ENCODE assay signal across 8 mouse cellular contexts in the genomic region with DNA sequence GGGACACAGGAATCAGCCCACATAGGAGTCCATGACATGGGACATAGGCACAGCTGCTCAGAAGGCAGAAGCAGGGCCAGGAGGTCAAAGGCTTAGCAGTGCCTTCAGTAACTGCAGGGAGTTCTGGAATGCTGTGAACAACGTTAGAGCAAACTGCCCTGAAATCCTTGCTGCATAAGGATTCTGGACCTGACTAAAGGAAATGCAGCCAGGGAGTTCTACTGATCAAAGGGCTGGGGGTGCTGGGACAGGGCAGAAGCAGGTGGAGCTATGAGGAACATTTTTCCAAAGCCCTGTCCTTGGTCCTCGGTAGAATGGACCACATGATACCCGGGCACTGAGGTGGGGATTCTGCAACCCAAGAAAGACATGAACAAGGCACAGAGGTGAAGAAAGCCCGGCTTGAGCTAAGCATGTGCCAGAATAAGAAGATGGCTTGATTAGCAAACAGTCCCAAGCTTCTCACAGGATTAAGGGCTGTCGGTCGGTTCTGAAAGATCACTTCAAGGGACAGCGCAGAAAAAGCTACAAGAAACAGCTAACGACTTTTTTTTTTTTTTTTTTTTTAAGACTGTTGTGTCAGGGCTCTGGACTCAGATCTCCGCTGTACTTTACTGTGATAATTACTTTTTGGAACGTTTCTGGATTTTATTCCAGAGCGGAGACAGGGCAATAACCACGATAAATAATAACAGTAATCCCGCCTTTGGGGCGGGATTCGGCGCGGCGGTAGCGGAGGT. TPM values are rescaled to one million over a fixed set of nuclear protein-coding genes. Genes with fewer than 3 reads are reported as not detected.
DNase-seq lines count a peak whose midpoint lies in the region; ATAC-seq and TF ChIP-seq lines count a peak whose summit lies in the region.

No protein-coding gene starts in this region.

- under 1% methylated on average over 19 of the region's 19 CpGs for WGBS in lung, postnatal 0 days
- 1% methylated on average over 19 of the region's 19 CpGs for WGBS in embryonic facial prominence, embryonic 13.5 days
- under 1% methylated on average over 19 of the region's 19 CpGs for WGBS in intestine, postnatal 0 days

- no peak for TF ChIP-seq EP300 in lung, postnatal 0 days (IDR thresholded peaks at IDR 0.05)

- H3K9me3 ChIP-seq in lung, postnatal 0 days (ENCODE audit: low read length) = no peaks in the 10 kb centered on the region
- H3K9me3 ChIP-seq in embryonic facial prominence, embryonic 13.5 days = no peaks in the 10 kb centered on the region
- no peaks in the 10 kb centered on the region for H3K9me3 ChIP-seq in intestine, postnatal 0 days (ENCODE audit: control insufficient read depth)

- ATAC-seq in lung, postnatal 0 days = no peak
- ATAC-seq in embryonic facial prominence, embryonic 13.5 days (ENCODE audit: insufficient number of reproducible peaks, insufficient read depth, low FRiP score, low TSS enrichment, low read depth) = no peak
- no peak for ATAC-seq in intestine, postnatal 0 days
- ATAC-seq in megakaryocyte progenitor cell, adult 5-6 weeks (replicated peaks; ENCODE audit: poor library complexity) = 0 out of 2 replicates have a peak, but pooled peaks have one; percentile 4

- H3K9ac ChIP-seq in lung, postnatal 0 days (replicated peaks; ENCODE audit: low read depth) = peak overlapping the region; percentile 76; the same call in 1 of the 2 replicates
- peak overlapping the region; percentile 79 for H3K9ac ChIP-seq in embryonic facial prominence, embryonic 13.5 days
- H3K9ac ChIP-seq in intestine, postnatal 0 days (ENCODE audit: low read depth, low read length) = peak overlapping the region; percentile 62

- no peaks in the 10 kb centered on the region for H3K36me3 ChIP-seq in lung, postnatal 0 days (ENCODE audit: insufficient read depth, low read length)
- no peaks in the 10 kb centered on the region for H3K36me3 ChIP-seq in embryonic facial prominence, embryonic 13.5 days
- H3K36me3 ChIP-seq in intestine, postnatal 0 days (ENCODE audit: control insufficient read depth, insufficient read depth) = no peaks in the 10 kb centered on the region; the same call in 1 of the 2 replicates

- H3K4me1 ChIP-seq in lung, postnatal 0 days (ENCODE audit: insufficient read depth, low read depth, low read length) = peaks cover 3% of the 10 kb centered on the region; the same call in 1 of the 2 replicates
- H3K4me1 ChIP-seq in embryonic facial prominence, embryonic 13.5 days = peaks cover 5% of the 10 kb centered on the region
- H3K4me1 ChIP-seq in intestine, postnatal 0 days (replicated peaks; ENCODE audit: control insufficient read depth, insufficient read depth, low read length) = no peaks in the 10 kb centered on the region

- H3K4me3 ChIP-seq in lung, postnatal 0 days (ENCODE audit: low read depth, low read length) = peak overlapping the region; percentile 64
- H3K4me3 ChIP-seq in embryonic facial prominence, embryonic 13.5 days = peak overlapping the region; percentile 64
- H3K4me3 ChIP-seq in intestine, postnatal 0 days (ENCODE audit: low read depth, low read length) = peak overlapping the region; percentile 53

- peak overlapping the region; percentile 88 for H3K4me2 ChIP-seq in lung, postnatal 0 days (replicated peaks; ENCODE audit: low read depth, low read length)
- H3K4me2 ChIP-seq in embryonic facial prominence, embryonic 13.5 days = peak overlapping the region; percentile 82
- H3K4me2 ChIP-seq in intestine, postnatal 0 days (replicated peaks; ENCODE audit: low read depth) = peak overlapping the region; percentile 83

- peak overlapping the region; percentile 84; the same call in 1 of the 2 replicates for H3K27ac ChIP-seq in lung, postnatal 0 days (ENCODE audit: low read length)
- peak overlapping the region; percentile 72; the same call in 1 of the 2 replicates for H3K27ac ChIP-seq in embryonic facial prominence, embryonic 13.5 days
- peak overlapping the region; percentile 97 for H3K27ac ChIP-seq in intestine, postnatal 0 days (ENCODE audit: low read depth, low read length)

- no peaks in the 10 kb centered on the region for H3K27me3 ChIP-seq in lung, postnatal 0 days (replicated peaks; ENCODE audit: insufficient read depth, low read length)
- H3K27me3 ChIP-seq in embryonic facial prominence, embryonic 13.5 days = no peaks in the 10 kb centered on the region
- H3K27me3 ChIP-seq in intestine, postnatal 0 days (replicated peaks; ENCODE audit: control insufficient read depth, insufficient read depth, low read length) = no peaks in the 10 kb centered on the region

- no peak for DNase-seq in lung, postnatal 0 days (ENCODE audit: low spot score)
- no peak for DNase-seq in lung, adult 18-20 months
- DNase-seq in urinary bladder, postnatal 4 days (ENCODE audit: low spot score in 2 of 2) = no peak
- DNase-seq in layer of hippocampus, adult 11-12 months (ENCODE audit: low spot score) = no peak
- no peak for DNase-seq in urinary bladder, adult 2 months (ENCODE audit: low spot score)

- no peak for TF ChIP-seq CTCF in lung, postnatal 0 days (IDR thresholded peaks at IDR 0.05)
- no peak for TF ChIP-seq CTCF in intestine, postnatal 0 days (IDR thresholded peaks at IDR 0.05; ENCODE audit: low read depth)

RNA-seq across cellular contexts. Expression of a gene that starts 0.9 kb away (rescaled TPM):
- 15.0 and 15.4 TPM in 2 replicates for polyA plus RNA-seq in lung, postnatal 0 days (2015; fragmentation: Nextera tagmentation; extraction: Ambion mirVana)
- polyA plus RNA-seq in embryonic facial prominence, embryonic 13.5 days (2015; fragmentation: Nextera tagmentation; extraction: Ambion mirVana) = 6.0 and 6.1 TPM in 2 replicates
- polyA plus RNA-seq in intestine, postnatal 0 days (2015; fragmentation: Nextera tagmentation; extraction: Ambion mirVana) = 55.8 and 68.8 TPM in 2 replicates
- total RNA-seq in megakaryocyte progenitor cell, adult 5-6 weeks (2015) = 0.98 and 1.2 TPM in 2 replicates
- total RNA-seq in megakaryocyte progenitor cell, adult 5-6 weeks (2017) = 0.47 and 1.3 TPM in 2 replicates
- polyA plus RNA-seq in urinary bladder, adult 2 months (2012; rRNA removed) = 10.0 and 10.5 TPM in 2 replicates

RNA-seq across cellular contexts. Expression of a gene that starts 56.3 kb away (rescaled TPM):
- polyA plus RNA-seq in lung, postnatal 0 days (2015; fragmentation: Nextera tagmentation; extraction: Ambion mirVana) = 0.36 and 1.2 TPM in 2 replicates
- 3.5 TPM in 1 of 2 replicates, not detected in the other for polyA plus RNA-seq in embryonic facial prominence, embryonic 13.5 days (2015; fragmentation: Nextera tagmentation; extraction: Ambion mirVana)
- polyA plus RNA-seq in intestine, postnatal 0 days (2015; fragmentation: Nextera tagmentation; extraction: Ambion mirVana) = 14,893 and 15,612 TPM in 2 replicates
- total RNA-seq in megakaryocyte progenitor cell, adult 5-6 weeks (2015) = not detected in 2 replicates
- total RNA-seq in megakaryocyte progenitor cell, adult 5-6 weeks (2017) = not detected in 2 replicates
- 0.37 and 0.78 TPM in 2 replicates for polyA plus RNA-seq in urinary bladder, adult 2 months (2012; rRNA removed)

Comparison
In these comparisons a context has a peak if more than half of its experiments do, and no peak if none do; other contexts are left out.
1. RNA of a gene that starts 56.3 kb away (polyA plus RNA-seq): 14,893 to 15,612 TPM in intestine, postnatal 0 days; 0.36 to 1.2 TPM in lung, postnatal 0 days, 0.37 to 0.78 TPM in urinary bladder, adult 2 months and 3.5 TPM in embryonic facial prominence, embryonic 13.5 days; every median in the first group is over 1,000 times any median in the second.
2. Peak in every context shown above with its lines, with median percentiles within 50 percentile points of each other: H3K27ac ChIP-seq, H3K4me2 ChIP-seq, H3K4me3 ChIP-seq and H3K9ac ChIP-seq.